Mouse (Mus musculus) cortical plate, adult 2 months (tissue): ENCODE data around the gene Cryl1. TPM values are rescaled to one million over a fixed set of nuclear protein-coding genes. Genes with fewer than 3 reads are reported as not detected.

Experiments used
- H3K27ac ChIP-seq: fragments of 200-500 bp; 2 replicates; pipeline ENCODE4 v1.5.1; 2012; ENCODE audit warnings: low read length, control low read depth, inconsistent platforms; ENCODE audit not compliant: insufficient read depth
- H3K4me1 ChIP-seq: fragments of 200-500 bp; 2 replicates; pipeline ENCODE4 v1.6.1; 2011; ENCODE audit warnings: low read length; ENCODE audit not compliant: control insufficient read depth, insufficient read depth
- H3K4me3 ChIP-seq: fragments of 200-500 bp; 2 replicates; pipeline ENCODE4 v1.5.1; 2011; ENCODE audit warnings: mild to moderate bottlenecking, low read length, control low read depth; ENCODE audit not compliant: insufficient read depth
- CTCF ChIP-seq: fragments of 200-500 bp; IDR thresholded peaks from 2 replicates; pipeline ENCODE4 v1.5.1; 2011; ENCODE audit warnings: mild to moderate bottlenecking, control low read depth, low read length; ENCODE audit not compliant: insufficient read depth; ENCODE audit errors: extremely low read depth
- POLR2A ChIP-seq: fragments of 200-500 bp; IDR thresholded peaks from 2 replicates; pipeline ENCODE4 v1.6.1; 2011; ENCODE audit warnings: mild to moderate bottlenecking, low read length, control low read depth; ENCODE audit not compliant: insufficient read depth; ENCODE audit errors: extremely low read depth
- polyA plus RNA-seq: library from polyadenylated mRNA; depleted of rRNA; stranded (reverse); fragments of >200 nt; gene quantifications from 2 replicates; pipeline ENCODE4 v1.2.3, GENCODE M21; 2012

Cryl1 gene
- polyA plus RNA-seq, 1 experiment, result 39.7 TPM

DNA sequence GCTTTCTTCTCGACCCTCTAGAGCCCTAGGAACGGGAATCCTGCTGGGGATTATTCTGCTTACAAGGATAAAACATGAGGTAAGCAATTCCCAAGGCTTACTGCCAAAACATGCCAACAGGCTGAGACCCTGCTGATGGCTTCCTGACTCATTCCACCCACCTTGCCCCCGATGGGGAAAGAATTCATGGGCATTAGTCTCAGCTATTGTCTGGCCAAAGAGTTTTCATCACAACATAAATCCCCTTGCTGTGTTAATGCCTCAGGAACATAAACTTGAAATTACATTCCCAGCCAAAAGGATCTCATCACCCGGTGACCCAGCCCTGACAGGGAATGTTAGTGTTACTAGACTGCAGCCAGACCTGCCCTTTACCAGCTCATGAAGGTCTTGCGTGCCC lies 100.7 kb downstream of the Cryl1 start:
- no peak for TF ChIP-seq CTCF
- Histone ChIP-seq H3K27ac (no peak overlapping the region), H3K4me1 (peaks cover 6% of the 10 kb centered on the region), H3K4me3 (no peak overlapping the region)

GRCm38 (mm10) chr14:57291399-57291942 lies 106.9 kb downstream of the Cryl1 start:
- H3K4me3 ChIP-seq, result no peak overlapping the region
- H3K4me1 ChIP-seq, result no peaks in the 10 kb centered on the region
- TF ChIP-seq POLR2A (no peak), CTCF (no peak)
- no peak overlapping the region for H3K27ac ChIP-seq

- H3K4me3 ChIP-seq, result no peak overlapping the region
- H3K4me1 ChIP-seq, result no peaks in the 10 kb centered on the region
- no peak overlapping the region for H3K27ac ChIP-seq
- no peak for TF ChIP-seq CTCF
- TF ChIP-seq POLR2A, result no peak
Measured at GRCm38 (mm10) chr14:57289105-57289504, 109.2 kb downstream of the Cryl1 start.

- H3K4me3 ChIP-seq, result no peak overlapping the region
- TF ChIP-seq POLR2A, result no peak
- TF ChIP-seq CTCF, result no peak
- H3K27ac ChIP-seq, result no peak overlapping the region
- H3K4me1 ChIP-seq, result no peaks in the 10 kb centered on the region
Measured at GRCm38 (mm10) chr14:57283816-57284215, 114.5 kb downstream of the Cryl1 start.

GRCm38 (mm10) chr14:57282591-57282990 lies 115.7 kb downstream of the Cryl1 start:
- TF ChIP-seq CTCF (no peak), POLR2A (no peak)
- Histone ChIP-seq H3K4me3 (no peak overlapping the region), H3K27ac (no peak overlapping the region), H3K4me1 (no peaks in the 10 kb centered on the region)

GRCm38 (mm10) chr14:57280835-57281234 lies 117.5 kb downstream of the Cryl1 start:
- no peak for TF ChIP-seq POLR2A
- TF ChIP-seq CTCF, result no peak
- no peak overlapping the region for H3K4me3 ChIP-seq
- no peaks in the 10 kb centered on the region for H3K4me1 ChIP-seq
- H3K27ac ChIP-seq, result no peak overlapping the region

DNA sequence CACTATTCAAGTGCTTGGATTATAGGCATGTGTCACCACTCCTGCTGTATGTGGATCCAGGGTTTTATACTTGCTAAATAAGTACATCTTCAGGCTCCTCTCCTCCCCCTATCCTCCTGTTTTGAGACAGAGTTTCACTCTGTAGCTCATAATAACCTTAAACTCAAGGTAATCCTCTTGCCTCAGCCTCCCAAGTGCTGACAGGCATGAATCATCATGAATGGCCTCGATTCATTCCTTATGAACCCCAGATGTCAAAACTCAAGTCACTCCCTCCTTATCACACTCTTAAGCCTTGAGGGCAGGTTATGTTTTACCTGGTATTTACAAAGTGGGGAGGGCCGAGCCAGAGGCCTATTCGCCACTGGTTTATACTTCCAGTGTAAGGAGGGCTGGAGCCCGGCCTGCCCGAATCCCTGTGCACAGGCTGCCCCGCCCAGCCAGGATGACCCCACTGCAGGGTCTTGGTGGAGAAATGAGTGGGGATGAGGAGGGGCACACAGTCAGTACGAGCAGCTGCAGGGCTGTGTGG lies 121.8 kb downstream of the Cryl1 start:
- Histone ChIP-seq H3K4me1 (no peaks in the 10 kb centered on the region), H3K4me3 (no peak overlapping the region), H3K27ac (no peak overlapping the region)
- TF ChIP-seq CTCF (no peak), POLR2A (no peak)

GRCm38 (mm10) chr14:57272341-57272740 lies 126.0 kb downstream of the Cryl1 start:
- no peak overlapping the region for H3K4me3 ChIP-seq
- no peak for TF ChIP-seq POLR2A
- TF ChIP-seq CTCF, result no peak
- no peak overlapping the region for H3K27ac ChIP-seq
- H3K4me1 ChIP-seq, result no peaks in the 10 kb centered on the region

DNA sequence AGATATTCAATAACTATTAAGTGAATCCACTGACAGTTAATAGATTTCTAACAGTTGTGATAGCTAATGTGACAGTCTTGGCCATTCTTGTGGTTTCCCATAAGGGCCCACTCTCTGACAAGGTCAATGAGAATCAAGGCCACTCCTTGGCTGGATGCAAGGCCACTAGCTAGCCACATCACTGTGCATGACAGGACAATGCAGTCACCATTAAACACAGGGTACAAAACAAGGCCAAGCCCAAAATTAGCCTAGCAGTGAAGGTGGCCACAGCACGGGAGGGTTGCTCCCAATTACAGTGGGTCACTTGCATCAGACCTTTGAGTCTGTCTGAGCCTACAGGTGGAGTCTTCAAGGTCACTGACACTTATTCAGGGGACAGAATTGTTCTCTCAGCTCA lies 126.5 kb downstream of the Cryl1 start:
- no peak overlapping the region for H3K4me3 ChIP-seq
- H3K27ac ChIP-seq, result no peak overlapping the region
- no peak for TF ChIP-seq POLR2A
- no peak for TF ChIP-seq CTCF
- no peaks in the 10 kb centered on the region for H3K4me1 ChIP-seq

- TF ChIP-seq CTCF (no peak), POLR2A (no peak)
- Histone ChIP-seq H3K4me1 (no peaks in the 10 kb centered on the region), H3K4me3 (no peak overlapping the region), H3K27ac (no peak overlapping the region)
Measured at GRCm38 (mm10) chr14:57268900-57269299, 129.4 kb downstream of the Cryl1 start.
